Mouse (Mus musculus): ENCODE measurements at regions not wholly inside any gene's neighbourhood (a gene's known extent, or its start where the extent isn't known, plus 50 kb on each side); places are given as distances from the start of the nearest gene placed in this dataset.

GRCm38 (mm10) chr1:75804473-75804872 is 258.4 kb downstream of the Slc4a3 start:
- H3K36me3 ChIP-seq (ENCODE audit: control insufficient read depth, insufficient read depth, low read length, poor library complexity, severe bottlenecking) = no peaks in the 10 kb centered on the region
- H3K27ac ChIP-seq (ENCODE audit: insufficient read depth, low read depth, low read length, poor library complexity, severe bottlenecking) = no peak overlapping the region
- DNase-seq (ENCODE audit: low read depth, low spot score) = peak; percentile 20
- in situ Hi-C loops (cut with MboI; ENCODE audit: low sequenced_read_pairs in 2 of 2, unreplicated experiment in 2 of 2) = no loop called here
- no peak overlapping the region for H3K4me3 ChIP-seq (ENCODE audit: insufficient read depth in 1 of 2, low read depth in 1 of 2, low read length in 2 of 2, poor library complexity in 1 of 2, severe bottlenecking in 1 of 2)
- H3K4me1 ChIP-seq (ENCODE audit: control insufficient read depth in 2 of 2, insufficient read depth in 2 of 2, low read length in 2 of 2, poor library complexity in 1 of 2) = peaks cover 8% of the 10 kb centered on the region in 2 experiments
- no peak overlapping the region for H3K9ac ChIP-seq (ENCODE audit: insufficient read depth, low read depth, low read length, poor library complexity, severe bottlenecking)
- no peak for TF ChIP-seq HCFC1 (IDR thresholded peaks at IDR 0.05; ENCODE audit: borderline replicate concordance, insufficient read depth, low read length)
- peak; percentile 54; the same call in 1 of the 2 replicates for TF ChIP-seq CHD2 (IDR thresholded peaks at IDR 0.05; ENCODE audit: low read depth, low read length)
- TF ChIP-seq ZNF384 (IDR thresholded peaks at IDR 0.05; ENCODE audit: low read depth, low read length) = no peak
- no peaks in the 10 kb centered on the region for H3K9me3 ChIP-seq (ENCODE audit: control insufficient read depth, insufficient read depth, low read depth, low read length)

- no peaks in the 10 kb centered on the region for H3K4me1 ChIP-seq (ENCODE audit: control insufficient read depth in 2 of 2, insufficient read depth in 2 of 2, low read length in 2 of 2, poor library complexity in 1 of 2)
- no peak for DNase-seq (ENCODE audit: low read depth, low spot score)
- no peak overlapping the region for H3K4me3 ChIP-seq (ENCODE audit: insufficient read depth in 1 of 2, low read depth in 1 of 2, low read length in 2 of 2, poor library complexity in 1 of 2, severe bottlenecking in 1 of 2)
- H3K9me3 ChIP-seq (ENCODE audit: control insufficient read depth, insufficient read depth, low read depth, low read length) = no peaks in the 10 kb centered on the region
- no peak overlapping the region for H3K9ac ChIP-seq (ENCODE audit: insufficient read depth, low read depth, low read length, poor library complexity, severe bottlenecking)
- no peak for TF ChIP-seq MAFK (IDR thresholded peaks at IDR 0.05; ENCODE audit: insufficient read depth, low read depth, low read length)
- TF ChIP-seq ZC3H11A (IDR thresholded peaks at IDR 0.05; ENCODE audit: borderline replicate concordance, low read depth, low read length) = no peak
- no peak for TF ChIP-seq HCFC1 (IDR thresholded peaks at IDR 0.05; ENCODE audit: borderline replicate concordance, insufficient read depth, low read length)
- TF ChIP-seq CHD2 (IDR thresholded peaks at IDR 0.05; ENCODE audit: low read depth, low read length) = no peak
- TF ChIP-seq ZNF384 (IDR thresholded peaks at IDR 0.05; ENCODE audit: low read depth, low read length) = 0 out of 2 replicates have a peak, but pooled peaks have one; percentile 25
- in situ Hi-C loops (cut with MboI; ENCODE audit: low sequenced_read_pairs in 2 of 2, unreplicated experiment in 2 of 2) = no loop called here
- H3K36me3 ChIP-seq (ENCODE audit: control insufficient read depth, insufficient read depth, low read length, poor library complexity, severe bottlenecking) = no peaks in the 10 kb centered on the region
- H3K27ac ChIP-seq (ENCODE audit: insufficient read depth, low read depth, low read length, poor library complexity, severe bottlenecking) = no peak overlapping the region
Observed at GRCm38 (mm10) chr1:75812471-75812870, 266.4 kb downstream of the Slc4a3 start.

- Histone ChIP-seq H3K9me3 (ENCODE audit: control insufficient read depth, insufficient read depth, low read depth, low read length) (no peaks in the 10 kb centered on the region), H3K27ac (ENCODE audit: insufficient read depth, low read depth, low read length, poor library complexity, severe bottlenecking) (no peak overlapping the region), H3K36me3 (ENCODE audit: control insufficient read depth, insufficient read depth, low read length, poor library complexity, severe bottlenecking) (no peaks in the 10 kb centered on the region), H3K4me1 (ENCODE audit: control insufficient read depth in 2 of 2, insufficient read depth in 2 of 2, low read length in 2 of 2, poor library complexity in 1 of 2) (no peaks in the 10 kb centered on the region), H3K4me3 (ENCODE audit: insufficient read depth in 1 of 2, low read depth in 1 of 2, low read length in 2 of 2, poor library complexity in 1 of 2, severe bottlenecking in 1 of 2) (no peak overlapping the region), H3K9ac (ENCODE audit: insufficient read depth, low read depth, low read length, poor library complexity, severe bottlenecking) (no peak overlapping the region)
- no peak for TF ChIP-seq ZC3H11A (IDR thresholded peaks at IDR 0.05; ENCODE audit: borderline replicate concordance, low read depth, low read length)
- TF ChIP-seq ZNF384 (IDR thresholded peaks at IDR 0.05; ENCODE audit: low read depth, low read length) = no peak
- TF ChIP-seq CHD2 (IDR thresholded peaks at IDR 0.05; ENCODE audit: low read depth, low read length) = no peak
- no peak for TF ChIP-seq MAFK (IDR thresholded peaks at IDR 0.05; ENCODE audit: insufficient read depth, low read depth, low read length)
- TF ChIP-seq HCFC1 (IDR thresholded peaks at IDR 0.05; ENCODE audit: borderline replicate concordance, insufficient read depth, low read length) = no peak
- in situ Hi-C loops (cut with MboI; ENCODE audit: low sequenced_read_pairs in 2 of 2, unreplicated experiment in 2 of 2) = no loop called here
- no peak for DNase-seq (ENCODE audit: low read depth, low spot score)
Observed at GRCm38 (mm10) chr1:75826202-75826601, 280.1 kb downstream of the Slc4a3 start.

GRCm38 (mm10) chr1:75833071-75833830 is 287.2 kb downstream of the Slc4a3 start:
- TF ChIP-seq ZC3H11A (IDR thresholded peaks at IDR 0.05; ENCODE audit: borderline replicate concordance, low read depth, low read length) = no peak
- no peak for TF ChIP-seq MAFK (IDR thresholded peaks at IDR 0.05; ENCODE audit: insufficient read depth, low read depth, low read length)
- TF ChIP-seq CHD2 (IDR thresholded peaks at IDR 0.05; ENCODE audit: low read depth, low read length) = no peak
- TF ChIP-seq HCFC1 (IDR thresholded peaks at IDR 0.05; ENCODE audit: borderline replicate concordance, insufficient read depth, low read length) = no peak
- no peak for TF ChIP-seq ZNF384 (IDR thresholded peaks at IDR 0.05; ENCODE audit: low read depth, low read length)
- H3K9me3 ChIP-seq (ENCODE audit: control insufficient read depth, insufficient read depth, low read depth, low read length) = no peaks in the 10 kb centered on the region
- in situ Hi-C loops (cut with MboI; ENCODE audit: low sequenced_read_pairs in 2 of 2, unreplicated experiment in 2 of 2) = no loop called here

More at GRCm38 (mm10) chr1:75833071-75833830, 287.2 kb downstream of the Slc4a3 start:
- DNase-seq (ENCODE audit: low read depth, low spot score) = no peak
- Histone ChIP-seq H3K4me3 (ENCODE audit: insufficient read depth in 1 of 2, low read depth in 1 of 2, low read length in 2 of 2, poor library complexity in 1 of 2, severe bottlenecking in 1 of 2) (no peak overlapping the region), H3K9ac (ENCODE audit: insufficient read depth, low read depth, low read length, poor library complexity, severe bottlenecking) (no peak overlapping the region), H3K36me3 (ENCODE audit: control insufficient read depth, insufficient read depth, low read length, poor library complexity, severe bottlenecking) (no peaks in the 10 kb centered on the region), H3K4me1 (ENCODE audit: control insufficient read depth in 2 of 2, insufficient read depth in 2 of 2, low read length in 2 of 2, poor library complexity in 1 of 2) (no peaks in the 10 kb centered on the region), H3K27ac (ENCODE audit: insufficient read depth, low read depth, low read length, poor library complexity, severe bottlenecking) (no peak overlapping the region)

Data from ES-E14 (cell line).